Comparison of ENCODE assay signal across 8 mouse cellular contexts in genomic region chr19:24280601-24281228, GRCm38 (mm10). TPM values are rescaled to one million over a fixed set of nuclear protein-coding genes. Genes with fewer than 3 reads are reported as not detected.
DNase-seq lines count a peak whose midpoint lies in the region; ATAC-seq and TF ChIP-seq lines count a peak whose summit lies in the region.

Gene Fxn (minus strand): TSS chr19:24280605.

- no peaks in the 10 kb centered on the region for H3K4me1 ChIP-seq in cerebellum, adult 2 months (ENCODE audit: control insufficient read depth, insufficient read depth, low read length)
- peaks cover 8% of the 10 kb centered on the region for H3K4me1 ChIP-seq in embryonic facial prominence, embryonic 12.5 days
- peaks cover 3 to 6% of the 10 kb centered on the region in 2 experiments for H3K4me1 ChIP-seq in heart, embryonic 14.5 days (ENCODE audit: control insufficient read depth in 2 of 2, insufficient read depth in 2 of 2, low read length in 2 of 2)
- H3K4me1 ChIP-seq in limb, embryonic 10.5 days = peaks cover 11% of the 10 kb centered on the region

- peak within 1 kb of the TSS; percentile 97 for H3K4me3 ChIP-seq in cerebellum, adult 2 months (replicated peaks; ENCODE audit: insufficient read depth, low read depth, low read length)
- peak within 1 kb of the TSS; percentile 58 for H3K4me3 ChIP-seq in embryonic facial prominence, embryonic 12.5 days
- peak within 1 kb of the TSS; percentile 65 to 70 for H3K4me3 ChIP-seq in heart, embryonic 14.5 days (ENCODE audit: control insufficient read depth in 1 of 2, insufficient read depth in 1 of 2, low read depth in 1 of 2, low read length in 2 of 2)
- peak within 1 kb of the TSS; percentile 74 for H3K4me3 ChIP-seq in limb, embryonic 10.5 days

- WGBS in cerebellum, adult 2 months = 2% methylated on average over 14 of the region's 22 CpGs
- under 1% methylated on average over 12 of the region's 22 CpGs for WGBS in embryonic facial prominence, embryonic 12.5 days
- 2% methylated on average over 14 of the region's 22 CpGs for WGBS in heart, embryonic 14.5 days
- under 1% methylated on average over 18 of the region's 22 CpGs for WGBS in limb, embryonic 10.5 days

- peak within 1 kb of the TSS; percentile 87 for H3K27ac ChIP-seq in cerebellum, adult 2 months (ENCODE audit: insufficient read depth, low read length)
- peak within 1 kb of the TSS; percentile 93 for H3K27ac ChIP-seq in embryonic facial prominence, embryonic 12.5 days
- H3K27ac ChIP-seq in heart, embryonic 14.5 days (replicated peaks in 1 of 2; ENCODE audit: control insufficient read depth in 1 of 2, insufficient read depth in 1 of 2, low read depth in 2 of 2, low read length in 2 of 2) = peak within 1 kb of the TSS; percentile 84 to 96
- H3K27ac ChIP-seq in limb, embryonic 10.5 days = peak within 1 kb of the TSS; percentile 96

- H3K27me3 ChIP-seq in cerebellum, adult 2 months (ENCODE audit: control insufficient read depth, insufficient read depth, low read length) = no peaks in the 10 kb centered on the region
- no peaks in the 10 kb centered on the region for H3K27me3 ChIP-seq in embryonic facial prominence, embryonic 12.5 days
- H3K27me3 ChIP-seq in heart, embryonic 14.5 days (ENCODE audit: control insufficient read depth, insufficient read depth, low read length) = no peaks in the 10 kb centered on the region
- no peaks in the 10 kb centered on the region for H3K27me3 ChIP-seq in limb, embryonic 10.5 days (ENCODE audit: low read depth, poor library complexity, severe bottlenecking)

- H3K4me2 ChIP-seq in embryonic facial prominence, embryonic 12.5 days (replicated peaks) = peak within 1 kb of the TSS; percentile 74
- peak within 1 kb of the TSS; percentile 90 for H3K4me2 ChIP-seq in heart, embryonic 14.5 days (ENCODE audit: low read length)

- TF ChIP-seq POLR2A in cerebellum, adult 2 months (IDR thresholded peaks at IDR 0.05; ENCODE audit: borderline replicate concordance, insufficient read depth, low read length) = no peak

- H3K36me3 ChIP-seq in embryonic facial prominence, embryonic 12.5 days = no peaks in the 10 kb centered on the region; the same call in 1 of the 2 replicates
- peaks cover 13% of the 10 kb centered on the region; the same call in 1 of the 2 replicates for H3K36me3 ChIP-seq in heart, embryonic 14.5 days (ENCODE audit: control insufficient read depth, insufficient read depth, low read length)
- H3K36me3 ChIP-seq in limb, embryonic 10.5 days = peaks cover 11% of the 10 kb centered on the region

- peak; percentile 94 for ATAC-seq in embryonic facial prominence, embryonic 12.5 days (ENCODE audit: insufficient number of reproducible peaks, insufficient read depth, low FRiP score, low TSS enrichment)
- peak; percentile 62 for ATAC-seq in heart, embryonic 14.5 days (ENCODE audit: insufficient number of reproducible peaks, insufficient read depth, low FRiP score, low read depth)
- peak; percentile 27; the same call in 1 of the 2 replicates for ATAC-seq in monocyte, adult 5-6 weeks (replicated peaks; ENCODE audit: insufficient number of reproducible peaks, low FRiP score, low TSS enrichment, poor library complexity, severe bottlenecking)

- peak in 1 of 2 experiments; percentile 65 for DNase-seq in cerebellum, adult 2 months
- DNase-seq in cerebellum, postnatal 4 days (ENCODE audit: low spot score in 2 of 2) = no peak
- DNase-seq in R1 (ENCODE audit: low read depth, low spot score) = peak; percentile 98
- peak; percentile 81 for DNase-seq in limb, embryonic 10.5 days (ENCODE audit: low spot score)
- peak; percentile 52 for DNase-seq in thymus, postnatal 4 days

- TF ChIP-seq CTCF in cerebellum, adult 2 months (IDR thresholded peaks at IDR 0.05; ENCODE audit: borderline replicate concordance, insufficient read depth, low read depth, low read length) = no peak

- peak within 1 kb of the TSS; percentile 67 for H3K9ac ChIP-seq in embryonic facial prominence, embryonic 12.5 days
- peak within 1 kb of the TSS; percentile 93 for H3K9ac ChIP-seq in heart, embryonic 14.5 days (ENCODE audit: low read length)

- no peaks in the 10 kb centered on the region for H3K9me3 ChIP-seq in embryonic facial prominence, embryonic 12.5 days
- no peaks in the 10 kb centered on the region for H3K9me3 ChIP-seq in heart, embryonic 14.5 days (ENCODE audit: control insufficient read depth, low read length)
- H3K9me3 ChIP-seq in limb, embryonic 10.5 days (replicated peaks) = no peaks in the 10 kb centered on the region

RNA-seq across cellular contexts. Expression of gene Fxn, which starts in this region (rescaled TPM):
- 13.2 and 14.5 TPM in 2 replicates for polyA plus RNA-seq in cerebellum, adult 2 months (2012; rRNA removed)
- 57.5 TPM in 2 replicates for polyA plus RNA-seq in embryonic facial prominence, embryonic 12.5 days (2016; fragmentation: Nextera tagmentation; extraction: Ambion mirVana)
- 60.4 and 64.6 TPM in 2 replicates for polyA plus RNA-seq in heart, embryonic 14.5 days (2014; fragmentation: Nextera tagmentation; extraction: Ambion mirVana)
- polyA plus RNA-seq in limb, embryonic 10.5 days (2016; fragmentation: Nextera tagmentation; extraction: Ambion mirVana) = 62.7 and 67.1 TPM in 2 replicates
- total RNA-seq in monocyte, adult 5-6 weeks (2017) = 1.2 to 7.1 TPM (median 4.4 TPM) in 3 replicates

Comparison
In these comparisons a context has a peak if more than half of its experiments do, and no peak if none do; other contexts are left out.
1. DNase-seq: peak in R1 (single experiment), limb, embryonic 10.5 days (single experiment) and thymus, postnatal 4 days (single experiment); none in cerebellum, postnatal 4 days (0 of 2).
2. ATAC-seq: peak in every context shown above with its lines; median percentile 94 in embryonic facial prominence, embryonic 12.5 days; 62 in heart, embryonic 14.5 days; 27 in monocyte, adult 5-6 weeks.
3. Peak in every context shown above with its lines, with median percentiles within 50 percentile points of each other: H3K27ac ChIP-seq and H3K4me3 ChIP-seq.